Mouse (Mus musculus): ENCODE data around the gene Mpp5. TPM values are rescaled to one million over a fixed set of nuclear protein-coding genes. Genes with fewer than 3 reads are reported as not detected.

Mpp5 gene
- polyA plus RNA-seq, 1 experiment from 2014 or later = 19.5 TPM

DNA sequence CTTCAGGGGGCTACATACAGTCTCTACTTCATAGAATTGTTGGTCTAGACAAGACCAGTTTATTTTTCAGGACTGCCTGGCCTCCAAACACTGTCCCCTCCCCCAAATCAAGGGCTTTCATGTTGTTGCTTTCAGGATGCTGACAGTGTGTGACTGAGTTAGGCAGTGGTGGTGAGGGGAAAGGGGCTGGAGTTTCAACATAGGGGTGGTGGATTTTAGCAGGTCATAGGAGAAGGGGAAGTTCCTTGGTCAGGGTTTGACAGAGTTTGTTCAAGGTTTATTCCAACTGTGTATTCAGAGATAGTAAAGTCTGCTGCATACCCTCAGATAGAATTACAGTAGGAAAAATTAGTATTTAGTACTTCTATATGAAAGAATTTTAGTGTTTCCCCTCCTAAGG lies 53.1 kb downstream of the Mpp5 start:
- DNase-seq (no peak), ATAC-seq (ENCODE audit: low FRiP score, low TSS enrichment) (no peak)
- H3K36me3 ChIP-seq (ENCODE audit: control insufficient read depth, insufficient read depth, low read length) = 0 out of 2 replicates have a peak, but pooled peaks cover 4% of the 10 kb centered on the region

GRCm38 (mm10) chr12:78814437-78814836 lies 65.7 kb downstream of the Mpp5 start:
- H3K27ac ChIP-seq (replicated peaks; ENCODE audit: low read depth, low read length) = no peak overlapping the region
- DNase-seq = peak; percentile 14
- H3K9ac ChIP-seq (replicated peaks; ENCODE audit: low read length) = no peak overlapping the region
- H3K9me3 ChIP-seq (ENCODE audit: control insufficient read depth, low read length) = no peaks in the 10 kb centered on the region
- ATAC-seq (ENCODE audit: low FRiP score, low TSS enrichment) = no peak
- H3K4me2 ChIP-seq (ENCODE audit: low read length) = no peak overlapping the region
- H3K4me3 ChIP-seq (replicated peaks; ENCODE audit: low read depth, low read length) = no peak overlapping the region
- no peaks in the 10 kb centered on the region for H3K27me3 ChIP-seq (ENCODE audit: control insufficient read depth, insufficient read depth, low read length)
- H3K36me3 ChIP-seq (ENCODE audit: control insufficient read depth, insufficient read depth, low read length) = no peaks in the 10 kb centered on the region
- H3K4me1 ChIP-seq (ENCODE audit: control insufficient read depth, insufficient read depth, low read length) = no peaks in the 10 kb centered on the region

More for the DNA sequence above, 53.1 kb downstream of the Mpp5 start:
- Histone ChIP-seq H3K4me2 (ENCODE audit: low read length) (no peak overlapping the region), H3K4me3 (replicated peaks; ENCODE audit: low read depth, low read length) (no peak overlapping the region), H3K4me1 (ENCODE audit: control insufficient read depth, insufficient read depth, low read length) (no peaks in the 10 kb centered on the region), H3K27me3 (ENCODE audit: control insufficient read depth, insufficient read depth, low read length) (no peaks in the 10 kb centered on the region), H3K9ac (replicated peaks; ENCODE audit: low read length) (no peak overlapping the region), H3K9me3 (ENCODE audit: control insufficient read depth, low read length) (no peaks in the 10 kb centered on the region), H3K27ac (replicated peaks; ENCODE audit: low read depth, low read length) (no peak overlapping the region)

- Histone ChIP-seq H3K4me1 (ENCODE audit: control insufficient read depth, insufficient read depth, low read length) (no peaks in the 10 kb centered on the region), H3K4me2 (ENCODE audit: low read length) (no peak overlapping the region), H3K27me3 (ENCODE audit: control insufficient read depth, insufficient read depth, low read length) (no peaks in the 10 kb centered on the region), H3K9ac (replicated peaks; ENCODE audit: low read length) (no peak overlapping the region), H3K9me3 (ENCODE audit: control insufficient read depth, low read length) (no peaks in the 10 kb centered on the region), H3K27ac (replicated peaks; ENCODE audit: low read depth, low read length) (no peak overlapping the region), H3K36me3 (ENCODE audit: control insufficient read depth, insufficient read depth, low read length) (peaks cover 56% of the 10 kb centered on the region), H3K4me3 (replicated peaks; ENCODE audit: low read depth, low read length) (no peak overlapping the region)
- 94% methylated on average over 2 of the region's 2 CpGs for WGBS
- DNase-seq = no peak
- no peak for ATAC-seq (ENCODE audit: low FRiP score, low TSS enrichment)
Observed at GRCm38 (mm10) chr12:78834496-78834895, 85.8 kb downstream of the Mpp5 start.

DNA sequence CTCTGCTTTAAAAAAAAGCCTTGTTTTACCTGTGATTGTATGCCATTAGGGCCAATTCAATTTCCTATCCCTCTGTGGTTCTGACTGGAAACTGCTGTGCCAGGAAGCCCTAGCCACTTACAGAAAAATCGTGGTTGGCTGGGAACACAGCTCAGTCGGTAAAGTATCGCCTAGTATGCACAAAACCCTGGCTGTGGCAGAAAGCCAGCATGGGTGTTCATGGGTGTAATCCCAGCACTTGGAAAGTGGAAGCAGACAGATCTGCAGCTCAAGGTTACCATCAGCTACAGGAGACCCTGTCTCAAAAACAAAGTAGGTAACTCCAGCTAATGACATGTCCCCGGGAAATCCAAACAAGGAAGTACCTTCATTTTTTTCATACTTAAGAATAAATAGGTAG lies 91.2 kb downstream of the Mpp5 start:
- 94% methylated on average over 4 of the region's 4 CpGs for WGBS
- H3K27me3 ChIP-seq (ENCODE audit: control insufficient read depth, insufficient read depth, low read length) = no peaks in the 10 kb centered on the region
- H3K9ac ChIP-seq (replicated peaks; ENCODE audit: low read length) = no peak overlapping the region
- H3K4me2 ChIP-seq (ENCODE audit: low read length) = no peak overlapping the region
- no peaks in the 10 kb centered on the region for H3K9me3 ChIP-seq (ENCODE audit: control insufficient read depth, low read length)
- DNase-seq (no peak), ATAC-seq (ENCODE audit: low FRiP score, low TSS enrichment) (no peak)
- H3K36me3 ChIP-seq (ENCODE audit: control insufficient read depth, insufficient read depth, low read length) = peaks cover 86% of the 10 kb centered on the region
- no peak overlapping the region for H3K4me3 ChIP-seq (replicated peaks; ENCODE audit: low read depth, low read length)
- no peak overlapping the region for H3K27ac ChIP-seq (replicated peaks; ENCODE audit: low read depth, low read length)
- no peaks in the 10 kb centered on the region for H3K4me1 ChIP-seq (ENCODE audit: control insufficient read depth, insufficient read depth, low read length)

- ATAC-seq (ENCODE audit: low FRiP score, low TSS enrichment) (no peak), DNase-seq (no peak)
- 88% methylated on average over 1 of the region's 1 CpGs for WGBS
- H3K4me3 ChIP-seq (replicated peaks; ENCODE audit: low read depth, low read length) = no peak overlapping the region
- no peaks in the 10 kb centered on the region for H3K9me3 ChIP-seq (ENCODE audit: control insufficient read depth, low read length)
- no peak overlapping the region for H3K9ac ChIP-seq (replicated peaks; ENCODE audit: low read length)
- no peak overlapping the region for H3K4me2 ChIP-seq (ENCODE audit: low read length)
- no peaks in the 10 kb centered on the region for H3K27me3 ChIP-seq (ENCODE audit: control insufficient read depth, insufficient read depth, low read length)
- no peak overlapping the region for H3K27ac ChIP-seq (replicated peaks; ENCODE audit: low read depth, low read length)
- H3K36me3 ChIP-seq (ENCODE audit: control insufficient read depth, insufficient read depth, low read length) = peaks cover 71% of the 10 kb centered on the region
- H3K4me1 ChIP-seq (ENCODE audit: control insufficient read depth, insufficient read depth, low read length) = no peaks in the 10 kb centered on the region
Observed at GRCm38 (mm10) chr12:78842429-78842828, 93.7 kb downstream of the Mpp5 start.

DNA sequence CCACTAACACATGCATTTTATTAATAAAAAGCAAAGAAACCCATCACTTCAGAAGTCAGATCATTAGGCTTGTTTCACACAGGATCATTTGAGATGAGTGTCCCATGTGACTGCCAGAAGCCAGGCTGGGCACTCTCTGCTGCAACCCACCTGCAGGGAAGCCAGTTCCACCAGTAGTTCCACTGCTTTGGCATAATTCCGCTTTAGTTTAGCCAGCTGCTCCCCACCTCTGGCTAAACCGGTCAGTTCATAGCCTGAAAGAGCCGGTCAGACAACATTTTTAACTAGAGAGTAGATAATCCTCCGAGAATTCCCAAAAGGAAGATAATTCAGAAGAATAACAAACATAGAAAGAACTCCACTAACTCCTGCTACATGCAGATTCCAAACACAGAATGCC lies 99.5 kb downstream of the Mpp5 start:
- ATAC-seq (ENCODE audit: low FRiP score, low TSS enrichment) (no peak), DNase-seq (no peak)
- Histone ChIP-seq H3K4me2 (ENCODE audit: low read length) (no peak overlapping the region), H3K27me3 (ENCODE audit: control insufficient read depth, insufficient read depth, low read length) (no peaks in the 10 kb centered on the region), H3K27ac (replicated peaks; ENCODE audit: low read depth, low read length) (no peak overlapping the region), H3K9me3 (ENCODE audit: control insufficient read depth, low read length) (no peaks in the 10 kb centered on the region), H3K4me1 (ENCODE audit: control insufficient read depth, insufficient read depth, low read length) (no peaks in the 10 kb centered on the region), H3K9ac (replicated peaks; ENCODE audit: low read length) (no peak overlapping the region), H3K36me3 (ENCODE audit: control insufficient read depth, insufficient read depth, low read length) (peaks cover 53% of the 10 kb centered on the region), H3K4me3 (replicated peaks; ENCODE audit: low read depth, low read length) (no peak overlapping the region)
- WGBS = 95% methylated on average over 4 of the region's 4 CpGs

GRCm38 (mm10) chr12:78860921-78861495 lies 112.3 kb downstream of the Mpp5 start:
- under 1% methylated on average over 30 of the region's 30 CpGs for WGBS
- Histone ChIP-seq H3K36me3 (ENCODE audit: control insufficient read depth, insufficient read depth, low read length) (peaks cover 6% of the 10 kb centered on the region), H3K9ac (replicated peaks; ENCODE audit: low read length) (peak overlapping the region; percentile 69), H3K4me3 (replicated peaks; ENCODE audit: low read depth, low read length) (peak overlapping the region; percentile 88), H3K27ac (replicated peaks; ENCODE audit: low read depth, low read length) (peak overlapping the region; percentile 72), H3K27me3 (ENCODE audit: control insufficient read depth, insufficient read depth, low read length) (no peaks in the 10 kb centered on the region), H3K4me1 (ENCODE audit: control insufficient read depth, insufficient read depth, low read length) (peaks cover 24% of the 10 kb centered on the region), H3K4me2 (ENCODE audit: low read length) (peak overlapping the region; percentile 90), H3K9me3 (ENCODE audit: control insufficient read depth, low read length) (no peaks in the 10 kb centered on the region)
- no peak for DNase-seq
- ATAC-seq (ENCODE audit: low FRiP score, low TSS enrichment) = no peak

GRCm38 (mm10) chr12:78861496-78862253 lies 113.0 kb downstream of the Mpp5 start, which contains the start of the genes Atp6v1d and Eif2s1:
Gene Atp6v1d, minus strand, starts transcription at chr12:78861638.
Gene Eif2s1, plus strand, starts transcription at chr12:78861819.
- H3K36me3 ChIP-seq (ENCODE audit: control insufficient read depth, insufficient read depth, low read length) = 0 out of 2 replicates have a peak, but pooled peaks cover under 1% of the 10 kb centered on the region
- WGBS = under 1% methylated on average over 54 of the region's 55 CpGs
- ATAC-seq (ENCODE audit: low FRiP score, low TSS enrichment) = peak; percentile 100

More at GRCm38 (mm10) chr12:78861496-78862253, 113.0 kb downstream of the Mpp5 start, which contains the start of the genes Atp6v1d and Eif2s1:
- Histone ChIP-seq H3K27me3 (ENCODE audit: control insufficient read depth, insufficient read depth, low read length) (no peaks in the 10 kb centered on the region), H3K27ac (replicated peaks; ENCODE audit: low read depth, low read length) (peak within 1 kb of the TSS; percentile 79), H3K4me3 (replicated peaks; ENCODE audit: low read depth, low read length) (peak within 1 kb of the TSS; percentile 88), H3K9me3 (ENCODE audit: control insufficient read depth, low read length) (no peaks in the 10 kb centered on the region), H3K4me2 (ENCODE audit: low read length) (peak within 1 kb of the TSS; percentile 90), H3K9ac (replicated peaks; ENCODE audit: low read length) (peak within 1 kb of the TSS; percentile 73), H3K4me1 (ENCODE audit: control insufficient read depth, insufficient read depth, low read length) (peaks cover 24% of the 10 kb centered on the region)
- peak; percentile 99 for DNase-seq
